Mouse (Mus musculus) embryonic fibroblast, embryonic 13.5 days (primary cell): ENCODE measurements around the gene Cysltr2. TPM values are rescaled to one million over a fixed set of nuclear protein-coding genes. Genes with fewer than 3 reads are reported as not detected.

Experiments
- H3K27ac ChIP-seq: 2 replicates; pipeline ENCODE4 v1.5.1; 2012; ENCODE audit warnings: low read length, control low read depth, inconsistent platforms; ENCODE audit not compliant: insufficient read depth
- H3K4me1 ChIP-seq: 2 replicates; pipeline ENCODE4 v1.6.1; 2011; ENCODE audit warnings: low read length; ENCODE audit not compliant: control insufficient read depth, insufficient read depth
- H3K4me3 ChIP-seq: 2 replicates; pipeline ENCODE4 v1.5.1; 2011; ENCODE audit warnings: mild to moderate bottlenecking, control low read depth, low read length; ENCODE audit not compliant: insufficient read depth
- CTCF ChIP-seq: IDR thresholded peaks from 2 replicates; pipeline ENCODE4 v1.5.1; 2011; ENCODE audit warnings: mild to moderate bottlenecking, control low read depth, low read length, moderate library complexity, borderline replicate concordance; ENCODE audit not compliant: insufficient read depth
- POLR2A ChIP-seq: IDR thresholded peaks from 2 replicates; pipeline ENCODE4 v1.6.1; 2011; ENCODE audit warnings: low read depth, mild to moderate bottlenecking, control low read depth, low read length, moderate library complexity
- polyA plus RNA-seq: library from polyadenylated mRNA; stranded (reverse); fragments of >200 nt; gene quantifications from 2 replicates; pipeline ENCODE4 v1.2.4, GENCODE M21; 2011; ENCODE audit warnings: low read depth; ENCODE audit not compliant: missing spikeins, insufficient read length

Gene Cysltr2
- not detected in 2 replicates for polyA plus RNA-seq

- Histone ChIP-seq H3K4me1 (no peaks in the 10 kb centered on the region), H3K27ac (no peak within 1 kb of the TSS), H3K4me3 (no peak within 1 kb of the TSS)
- TF ChIP-seq CTCF (no peak), POLR2A (no peak)
These were observed at the start of gene Cysltr2 for GRCm38 (mm10) chr14:73048937-73049336. TSS of gene Cysltr2 (minus strand) at chr14:73049114.

- Histone ChIP-seq H3K4me1 (no peaks in the 10 kb centered on the region), H3K4me3 (no peak overlapping the region), H3K27ac (no peak overlapping the region)
- TF ChIP-seq CTCF (no peak), POLR2A (no peak)
These were observed 46.1 kb upstream of the Cysltr2 start for GRCm38 (mm10) chr14:73094802-73095550.

- no peak overlapping the region for H3K27ac ChIP-seq
These were observed 44.0 kb upstream of the Cysltr2 start for GRCm38 (mm10) chr14:73092871-73093270.

GRCm38 (mm10) chr14:73088224-73088623, 39.3 kb upstream of the Cysltr2 start:
- no peak for TF ChIP-seq CTCF
- no peak for TF ChIP-seq POLR2A
- no peak overlapping the region for H3K4me3 ChIP-seq
- no peaks in the 10 kb centered on the region for H3K4me1 ChIP-seq
- no peak overlapping the region for H3K27ac ChIP-seq

More at GRCm38 (mm10) chr14:73092871-73093270, 44.0 kb upstream of the Cysltr2 start:
- Histone ChIP-seq H3K4me1 (no peaks in the 10 kb centered on the region), H3K4me3 (no peak overlapping the region)
- no peak for TF ChIP-seq POLR2A
- no peak for TF ChIP-seq CTCF

GRCm38 (mm10) chr14:73087746-73088145, 38.8 kb upstream of the Cysltr2 start:
- no peak overlapping the region for H3K4me3 ChIP-seq
- H3K27ac ChIP-seq = no peak overlapping the region
- H3K4me1 ChIP-seq = no peaks in the 10 kb centered on the region
- TF ChIP-seq POLR2A = no peak
- no peak for TF ChIP-seq CTCF

- TF ChIP-seq CTCF = no peak
- TF ChIP-seq POLR2A = no peak
- Histone ChIP-seq H3K4me3 (no peak overlapping the region), H3K27ac (no peak overlapping the region), H3K4me1 (no peaks in the 10 kb centered on the region)
These were observed 38.3 kb upstream of the Cysltr2 start for GRCm38 (mm10) chr14:73087247-73087646.

GRCm38 (mm10) chr14:73086425-73086824, 37.5 kb upstream of the Cysltr2 start:
- TF ChIP-seq POLR2A (no peak), CTCF (no peak)
- Histone ChIP-seq H3K27ac (no peak overlapping the region), H3K4me3 (no peak overlapping the region)

GRCm38 (mm10) chr14:73083563-73083962, 34.6 kb upstream of the Cysltr2 start:
- no peak overlapping the region for H3K27ac ChIP-seq
- TF ChIP-seq POLR2A = no peak
- no peak for TF ChIP-seq CTCF
- H3K4me3 ChIP-seq = no peak overlapping the region
- H3K4me1 ChIP-seq = no peaks in the 10 kb centered on the region

More at GRCm38 (mm10) chr14:73086425-73086824, 37.5 kb upstream of the Cysltr2 start:
- no peaks in the 10 kb centered on the region for H3K4me1 ChIP-seq

- no peaks in the 10 kb centered on the region for H3K4me1 ChIP-seq
- no peak overlapping the region for H3K27ac ChIP-seq
- no peak for TF ChIP-seq POLR2A
- TF ChIP-seq CTCF = no peak
- H3K4me3 ChIP-seq = no peak overlapping the region
These were observed 15.5 kb upstream of the Cysltr2 start for GRCm38 (mm10) chr14:73064460-73064859.

- TF ChIP-seq POLR2A = no peak
- no peak for TF ChIP-seq CTCF
- no peak overlapping the region for H3K4me3 ChIP-seq
- no peak overlapping the region for H3K27ac ChIP-seq
- no peaks in the 10 kb centered on the region for H3K4me1 ChIP-seq
These were observed 9.8 kb upstream of the Cysltr2 start for GRCm38 (mm10) chr14:73058755-73059154.
